Mouse (Mus musculus) heart, postnatal 0 days (tissue): ENCODE measurements around the gene Sh3glb1.

ENCODE experiments used
- CTCF ChIP-seq: IDR thresholded peaks from 2 replicates; pipeline ENCODE4 v1.5.1; 2016; ENCODE audit warnings: antibody characterized with exemption, control low read depth, low read depth
- EP300 ChIP-seq: IDR thresholded peaks from 2 replicates; pipeline ENCODE4 v1.6.1; 2016; ENCODE audit warnings: antibody characterized with exemption, low read depth

GRCm38 (mm10) chr3:144708612-144709011, 11.5 kb downstream of the Sh3glb1 start:
- TF ChIP-seq CTCF, result no peak
- TF ChIP-seq EP300, result no peak
